Mouse (Mus musculus) erythroblast, embryonic 14.5 days (primary cell): ENCODE measurements around the gene Fbxo46. TPM values are rescaled to one million over a fixed set of nuclear protein-coding genes. Genes with fewer than 3 reads are reported as not detected.
A peak's percentile ranks its signal among the peaks of the same experiment; 100 is the strongest.

Source experiments
- H3K27me3 ChIP-seq: 2 replicates; pipeline ENCODE4 v1.6.1; 2012; ENCODE audit warnings: inconsistent platforms; ENCODE audit not compliant: control insufficient read depth
- H3K36me3 ChIP-seq: 2 replicates; pipeline ENCODE4 v1.6.1; 2012; ENCODE audit warnings: mild to moderate bottlenecking, inconsistent platforms; ENCODE audit not compliant: control insufficient read depth
- H3K4me1 ChIP-seq: 2 replicates; pipeline ENCODE4 v1.6.1; 2012; ENCODE audit warnings: inconsistent platforms; ENCODE audit not compliant: control insufficient read depth
- H3K4me3 ChIP-seq: replicated peaks from 2 replicates; pipeline ENCODE3; 2012; ENCODE audit warnings: moderate library complexity, mild to moderate bottlenecking, inconsistent platforms
- H3K9me3 ChIP-seq: 2 replicates; pipeline ENCODE4 v1.6.1; 2012; ENCODE audit warnings: low read length, inconsistent platforms, mixed read lengths; ENCODE audit not compliant: control insufficient read depth
- GATA1 ChIP-seq: IDR thresholded peaks from 2 replicates; pipeline ENCODE4 v1.6.1; 2012; ENCODE audit warnings: low read length, inconsistent platforms, mixed read lengths
- TAL1 ChIP-seq: IDR thresholded peaks from 3 replicates; pipeline ENCODE4 v1.6.1; 2012; ENCODE audit warnings: low read length, inconsistent platforms, mixed read lengths
- polyA plus RNA-seq: library from polyadenylated mRNA; stranded (reverse); fragments of >175 nt; gene quantifications from 2 replicates; pipeline ENCODE4 v1.2.3, GENCODE M21; 2012

Gene Fbxo46
- polyA plus RNA-seq, 1 experiment: 1.9 TPM

DNA sequence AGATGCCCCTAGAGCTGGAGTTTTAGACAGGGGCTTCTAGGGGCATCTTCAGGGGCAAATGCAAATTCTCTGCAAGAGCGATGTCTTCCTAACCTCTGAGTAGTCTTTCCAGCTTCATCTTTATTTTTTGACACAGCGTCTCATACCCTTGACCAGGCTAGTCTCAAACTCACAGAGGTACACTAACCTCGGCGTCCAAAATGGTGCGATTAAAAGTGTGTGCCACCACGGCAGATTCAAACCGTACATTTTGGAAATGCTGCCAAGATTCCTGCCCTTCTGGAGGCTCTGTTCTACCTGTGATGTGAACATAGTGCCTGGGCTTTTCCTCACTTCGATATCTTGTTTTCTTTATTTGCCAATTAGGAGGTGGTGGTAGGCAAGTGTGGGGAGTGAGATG lies 576 bp upstream of the Fbxo46 start:
- TF ChIP-seq TAL1: no peak
- H3K27me3 ChIP-seq: peaks cover 12% of the 10 kb centered on the region
- peaks cover 36% of the 10 kb centered on the region for H3K4me1 ChIP-seq
- peak overlapping the region; percentile 77 for H3K4me3 ChIP-seq
- H3K36me3 ChIP-seq: no peaks in the 10 kb centered on the region; the same call in none of the 2 replicates
- H3K9me3 ChIP-seq: peaks cover 13% of the 10 kb centered on the region

GRCm38 (mm10) chr7:19121686-19122085 lies 2.0 kb downstream of the Fbxo46 start:
- H3K27me3 ChIP-seq: peaks cover 12% of the 10 kb centered on the region
- peaks cover 36% of the 10 kb centered on the region for H3K4me1 ChIP-seq
- peaks cover 14% of the 10 kb centered on the region for H3K36me3 ChIP-seq
- H3K9me3 ChIP-seq: peaks cover 13% of the 10 kb centered on the region
- TF ChIP-seq GATA1 (no peak), TAL1 (no peak)
- no peak overlapping the region for H3K4me3 ChIP-seq

- no peaks in the 10 kb centered on the region for H3K27me3 ChIP-seq
- H3K9me3 ChIP-seq: no peaks in the 10 kb centered on the region
- no peak overlapping the region for H3K4me3 ChIP-seq
- peaks cover 34% of the 10 kb centered on the region for H3K36me3 ChIP-seq
- no peak for TF ChIP-seq GATA1
- no peak for TF ChIP-seq TAL1
- peaks cover 21% of the 10 kb centered on the region for H3K4me1 ChIP-seq
Observed at GRCm38 (mm10) chr7:19124713-19125112, 5.1 kb downstream of the Fbxo46 start.

- no peaks in the 10 kb centered on the region for H3K9me3 ChIP-seq
- no peaks in the 10 kb centered on the region for H3K27me3 ChIP-seq
- no peak for TF ChIP-seq TAL1
- no peak for TF ChIP-seq GATA1
- peaks cover 15% of the 10 kb centered on the region for H3K4me1 ChIP-seq
- no peak overlapping the region for H3K4me3 ChIP-seq
- H3K36me3 ChIP-seq: peaks cover 37% of the 10 kb centered on the region
Observed at GRCm38 (mm10) chr7:19127744-19128143, 8.1 kb downstream of the Fbxo46 start.

DNA sequence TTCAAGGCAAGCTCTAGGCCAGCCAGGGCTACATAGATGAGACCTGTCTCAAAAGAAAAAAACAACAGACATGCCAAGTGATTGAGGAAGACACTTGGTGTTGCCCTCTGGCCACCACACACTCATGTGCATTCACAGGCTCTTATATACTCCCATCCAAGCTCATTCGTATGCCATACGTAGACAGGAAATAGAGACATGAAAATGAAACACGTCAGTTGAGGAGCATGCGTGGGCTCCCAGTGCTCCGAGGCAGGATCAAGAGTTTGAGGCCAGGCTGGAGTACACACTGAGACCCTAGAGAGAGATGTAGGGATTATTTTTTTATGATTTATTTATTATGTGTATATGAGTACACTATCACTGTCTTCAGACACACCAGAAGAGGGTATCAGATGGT lies 9.7 kb downstream of the Fbxo46 start:
- TF ChIP-seq GATA1: no peak
- no peak for TF ChIP-seq TAL1
- H3K36me3 ChIP-seq: peaks cover 42% of the 10 kb centered on the region
- no peaks in the 10 kb centered on the region for H3K9me3 ChIP-seq
- H3K27me3 ChIP-seq: no peaks in the 10 kb centered on the region
- H3K4me3 ChIP-seq: no peak overlapping the region
- peaks cover 15% of the 10 kb centered on the region for H3K4me1 ChIP-seq

DNA sequence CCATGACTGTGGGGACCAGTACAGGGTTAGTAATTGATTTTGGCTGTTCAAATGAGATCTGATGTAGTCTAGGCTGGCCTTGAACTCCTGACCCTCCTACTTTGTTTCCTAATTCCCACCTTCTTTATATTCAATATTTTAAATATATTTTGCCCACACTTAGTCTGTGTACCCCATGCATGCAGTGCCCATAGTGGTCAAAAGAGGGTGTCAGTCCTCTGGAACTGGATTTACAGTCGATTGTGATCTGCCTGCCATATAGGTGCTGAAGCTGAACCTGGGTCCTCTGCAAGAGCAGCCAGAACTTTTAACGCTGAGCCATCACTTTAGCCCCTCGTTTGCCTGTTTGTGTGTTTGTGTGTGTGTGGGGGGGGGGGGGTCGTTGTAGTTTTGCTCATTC lies 11.0 kb downstream of the Fbxo46 start:
- H3K4me1 ChIP-seq: peaks cover 15% of the 10 kb centered on the region
- no peaks in the 10 kb centered on the region for H3K27me3 ChIP-seq
- H3K36me3 ChIP-seq: peaks cover 49% of the 10 kb centered on the region
- no peak overlapping the region for H3K4me3 ChIP-seq
- TF ChIP-seq TAL1 (no peak), GATA1 (no peak)
- no peaks in the 10 kb centered on the region for H3K9me3 ChIP-seq

GRCm38 (mm10) chr7:19131324-19131848 lies 11.7 kb downstream of the Fbxo46 start:
- Histone ChIP-seq H3K4me1 (peaks cover 15% of the 10 kb centered on the region), H3K36me3 (peaks cover 50% of the 10 kb centered on the region), H3K4me3 (peak overlapping the region; percentile 61), H3K27me3 (no peaks in the 10 kb centered on the region), H3K9me3 (peaks cover 5% of the 10 kb centered on the region)
- TF ChIP-seq TAL1: no peak
- no peak for TF ChIP-seq GATA1

GRCm38 (mm10) chr7:19136168-19136567 lies 16.5 kb downstream of the Fbxo46 start:
- H3K4me1 ChIP-seq: peaks cover 11% of the 10 kb centered on the region
- no peak overlapping the region for H3K4me3 ChIP-seq
- no peaks in the 10 kb centered on the region for H3K27me3 ChIP-seq
- TF ChIP-seq GATA1 (no peak), TAL1 (no peak)
- peaks cover 13% of the 10 kb centered on the region for H3K9me3 ChIP-seq
- H3K36me3 ChIP-seq: peaks cover 69% of the 10 kb centered on the region

GRCm38 (mm10) chr7:19136673-19137334 lies 17.1 kb downstream of the Fbxo46 start:
- H3K27me3 ChIP-seq: no peaks in the 10 kb centered on the region
- no peak for TF ChIP-seq TAL1
- peaks cover 70% of the 10 kb centered on the region for H3K36me3 ChIP-seq
- peaks cover 5% of the 10 kb centered on the region for H3K4me1 ChIP-seq
- H3K9me3 ChIP-seq: peaks cover 13% of the 10 kb centered on the region
- H3K4me3 ChIP-seq: no peak overlapping the region
